Comparison of ENCODE assay signal across 8 mouse cellular contexts in the genomic region with DNA sequence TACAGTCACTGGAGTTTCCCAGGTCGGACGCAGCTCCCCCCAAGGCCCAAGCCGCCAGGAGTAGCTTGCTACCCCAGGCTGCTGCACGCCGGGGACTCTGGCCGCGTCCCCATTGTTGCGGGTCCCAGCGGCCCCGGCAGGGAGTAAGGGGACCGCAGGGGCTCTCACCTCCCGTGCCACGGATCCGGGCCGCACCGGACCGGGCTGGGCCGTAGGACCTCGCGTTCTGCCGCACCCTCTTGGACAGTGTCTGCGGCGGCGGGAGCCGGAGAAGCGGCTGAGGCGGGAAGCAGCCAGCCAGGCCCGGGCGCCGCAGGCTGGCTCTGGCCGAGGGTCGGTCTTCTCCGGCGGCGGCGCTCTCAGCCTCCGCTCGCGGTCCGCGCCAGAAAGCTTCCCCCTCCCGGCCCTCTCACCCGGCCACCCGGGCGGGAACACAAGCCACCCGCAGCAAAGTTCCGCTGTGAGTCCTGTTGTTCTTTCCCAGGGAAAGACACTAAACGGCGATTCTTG. TPM values are rescaled to one million over a fixed set of nuclear protein-coding genes. Genes with fewer than 3 reads are reported as not detected.
A peak's percentile ranks its signal among the peaks of the same experiment; 100 is the strongest.
DNase-seq lines count a peak whose midpoint lies in the region; ATAC-seq and TF ChIP-seq lines count a peak whose summit lies in the region.

TSS of gene Rad54l2 (minus strand) at position 383 of the 510 bp plus-strand sequence.

- no peak for TF ChIP-seq POLR2A in bone marrow macrophage, adult 2 months (IDR thresholded peaks at IDR 0.05; ENCODE audit: borderline replicate concordance, low read depth, low read length)
- peak; percentile 59 for TF ChIP-seq POLR2A in embryonic fibroblast, embryonic 13.5 days (IDR thresholded peaks at IDR 0.05; ENCODE audit: low read depth, low read length)
- TF ChIP-seq POLR2A in limb, embryonic 14.5 days (IDR thresholded peaks at IDR 0.05; ENCODE audit: borderline replicate concordance, extremely low read depth, insufficient read depth, insufficient read length): 0 out of 2 replicates have a peak, but pooled peaks have one; percentile 68
- 0 out of 2 replicates have a peak, but pooled peaks have one; percentile 27 for TF ChIP-seq POLR2A in spleen, adult 2 months (IDR thresholded peaks at IDR 0.05; ENCODE audit: low read depth, low read length)

- ATAC-seq in kidney, embryonic 14.5 days (ENCODE audit: low FRiP score, low TSS enrichment): peak; percentile 94
- peak; percentile 90 for ATAC-seq in limb, embryonic 14.5 days (ENCODE audit: low FRiP score, low read depth)
- ATAC-seq in midbrain, embryonic 16.5 days: peak; percentile 93

- H3K4me3 ChIP-seq in bone marrow macrophage, adult 2 months (ENCODE audit: insufficient read depth, low read length): peak within 1 kb of the TSS; percentile 81
- peak within 1 kb of the TSS; percentile 97 for H3K4me3 ChIP-seq in embryonic fibroblast, embryonic 13.5 days (ENCODE audit: insufficient read depth, low read length)
- H3K4me3 ChIP-seq in kidney, embryonic 14.5 days (ENCODE audit: low read length): peak within 1 kb of the TSS; percentile 100
- H3K4me3 ChIP-seq in limb, embryonic 14.5 days (replicated peaks; ENCODE audit: low read length): peak within 1 kb of the TSS; percentile 100
- peak within 1 kb of the TSS; percentile 100 for H3K4me3 ChIP-seq in midbrain, embryonic 16.5 days (ENCODE audit: low read depth, low read length)
- peak within 1 kb of the TSS; percentile 97 for H3K4me3 ChIP-seq in spleen, adult 2 months (ENCODE audit: extremely low read depth, insufficient read depth, insufficient read length)

- peak within 1 kb of the TSS; percentile 38 for H3K27ac ChIP-seq in bone marrow macrophage, adult 2 months (ENCODE audit: insufficient read depth, low read depth, low read length)
- H3K27ac ChIP-seq in embryonic fibroblast, embryonic 13.5 days (ENCODE audit: insufficient read depth, low read length): peak within 1 kb of the TSS; percentile 89
- H3K27ac ChIP-seq in kidney, embryonic 14.5 days (ENCODE audit: low read depth, low read length): peak within 1 kb of the TSS; percentile 94
- H3K27ac ChIP-seq in limb, embryonic 14.5 days (replicated peaks; ENCODE audit: low read depth, low read length): peak within 1 kb of the TSS; percentile 85
- H3K27ac ChIP-seq in midbrain, embryonic 16.5 days (ENCODE audit: low read length): peak within 1 kb of the TSS; percentile 87
- H3K27ac ChIP-seq in spleen, adult 2 months (ENCODE audit: insufficient read depth, low read length): peak within 1 kb of the TSS; percentile 62; the same call in 1 of the 2 replicates

- DNase-seq in B cell, adult 2 months: peak; percentile 90
- DNase-seq in heart, adult 9 months (ENCODE audit: low spot score in 2 of 2): peak; percentile 72 to 82
- peak; percentile 79 for DNase-seq in limb, embryonic 14.5 days (ENCODE audit: low spot score)
- DNase-seq in spleen, adult 2 months (ENCODE audit: low read depth in 1 of 2, low spot score in 2 of 2): peak; percentile 52 to 70

- H3K9ac ChIP-seq in kidney, embryonic 14.5 days (ENCODE audit: low read depth, low read length): peak within 1 kb of the TSS; percentile 98
- H3K9ac ChIP-seq in limb, embryonic 14.5 days (ENCODE audit: low read depth, low read length, severe bottlenecking): peak within 1 kb of the TSS; percentile 99
- peak within 1 kb of the TSS; percentile 100 for H3K9ac ChIP-seq in midbrain, embryonic 16.5 days (ENCODE audit: low read depth, low read length)

- under 1% methylated on average over 49 of the region's 49 CpGs for WGBS in kidney, embryonic 14.5 days
- WGBS in limb, embryonic 14.5 days: under 1% methylated on average over 45 of the region's 49 CpGs
- WGBS in midbrain, embryonic 16.5 days: under 1% methylated on average over 49 of the region's 49 CpGs
- WGBS in spleen, adult 2 months: under 1% methylated on average over 49 of the region's 49 CpGs

- H3K4me2 ChIP-seq in kidney, embryonic 14.5 days (replicated peaks; ENCODE audit: low read depth, low read length): peak within 1 kb of the TSS; percentile 82
- peak within 1 kb of the TSS; percentile 89 for H3K4me2 ChIP-seq in limb, embryonic 14.5 days (replicated peaks; ENCODE audit: low read depth, low read length, severe bottlenecking)
- peak within 1 kb of the TSS; percentile 97 for H3K4me2 ChIP-seq in midbrain, embryonic 16.5 days (ENCODE audit: low read length)

- TF ChIP-seq CTCF in bone marrow macrophage, adult 2 months (IDR thresholded peaks at IDR 0.05; ENCODE audit: low read depth, low read length): no peak
- TF ChIP-seq CTCF in embryonic fibroblast, embryonic 13.5 days (IDR thresholded peaks at IDR 0.05; ENCODE audit: borderline replicate concordance, insufficient read depth, low read length): no peak
- TF ChIP-seq CTCF in spleen, adult 2 months (IDR thresholded peaks at IDR 0.05; ENCODE audit: extremely low read depth, insufficient read depth, insufficient read length, insufficient replicate concordance): no peak

- peaks cover 3% of the 10 kb centered on the region for H3K4me1 ChIP-seq in bone marrow macrophage, adult 2 months (ENCODE audit: control insufficient read depth, insufficient read depth, low read length)
- H3K4me1 ChIP-seq in embryonic fibroblast, embryonic 13.5 days (ENCODE audit: control insufficient read depth, insufficient read depth, low read length): no peaks in the 10 kb centered on the region; the same call in 1 of the 2 replicates
- peaks cover 8% of the 10 kb centered on the region for H3K4me1 ChIP-seq in kidney, embryonic 14.5 days (ENCODE audit: control insufficient read depth, insufficient read depth, low read length)
- H3K4me1 ChIP-seq in limb, embryonic 14.5 days (ENCODE audit: control insufficient read depth, insufficient read depth, low read length): peaks cover 11% of the 10 kb centered on the region
- H3K4me1 ChIP-seq in midbrain, embryonic 16.5 days (ENCODE audit: control insufficient read depth, insufficient read depth, low read length): peaks cover 23% of the 10 kb centered on the region
- H3K4me1 ChIP-seq in spleen, adult 2 months (ENCODE audit: control insufficient read depth, insufficient read depth, insufficient read length): peaks cover 4% of the 10 kb centered on the region

- no peaks in the 10 kb centered on the region for H3K36me3 ChIP-seq in kidney, embryonic 14.5 days (ENCODE audit: control insufficient read depth, insufficient read depth, low read length)
- no peaks in the 10 kb centered on the region for H3K36me3 ChIP-seq in limb, embryonic 14.5 days (ENCODE audit: control insufficient read depth, insufficient read depth, low read length)
- no peaks in the 10 kb centered on the region for H3K36me3 ChIP-seq in midbrain, embryonic 16.5 days (ENCODE audit: control insufficient read depth, insufficient read depth, low read length)
- H3K36me3 ChIP-seq in spleen, adult 2 months (ENCODE audit: control insufficient read depth, insufficient read depth, low read length): no peaks in the 10 kb centered on the region

- no peaks in the 10 kb centered on the region for H3K9me3 ChIP-seq in kidney, embryonic 14.5 days (ENCODE audit: control insufficient read depth, low read length)
- H3K9me3 ChIP-seq in limb, embryonic 14.5 days (ENCODE audit: control insufficient read depth, low read length): no peaks in the 10 kb centered on the region
- H3K9me3 ChIP-seq in midbrain, embryonic 16.5 days (replicated peaks; ENCODE audit: control insufficient read depth, low read length, poor library complexity, severe bottlenecking): no peaks in the 10 kb centered on the region

- H3K27me3 ChIP-seq in kidney, embryonic 14.5 days (ENCODE audit: control insufficient read depth, insufficient read depth, low read length): no peaks in the 10 kb centered on the region
- H3K27me3 ChIP-seq in limb, embryonic 14.5 days (ENCODE audit: control insufficient read depth, insufficient read depth, low read length): no peaks in the 10 kb centered on the region
- no peaks in the 10 kb centered on the region for H3K27me3 ChIP-seq in midbrain, embryonic 16.5 days (ENCODE audit: control insufficient read depth, insufficient read depth, low read depth, low read length)
- no peaks in the 10 kb centered on the region for H3K27me3 ChIP-seq in spleen, adult 2 months (ENCODE audit: control insufficient read depth, insufficient read depth, low read length)

RNA-seq across cellular contexts. Expression of gene Rad54l2, which starts in this region (rescaled TPM):
- polyA plus RNA-seq in bone marrow macrophage, adult 2 months (2012; ENCODE audit: insufficient read depth, insufficient read length, missing spikeins): 7.6 and 8.5 TPM in 2 replicates
- 17.7 and 18.5 TPM in 2 replicates for polyA plus RNA-seq in embryonic fibroblast, embryonic 13.5 days (2011; ENCODE audit: insufficient read length, low read depth, missing spikeins)
- polyA plus RNA-seq in kidney, embryonic 14.5 days (2014; fragmentation: Nextera tagmentation; extraction: Ambion mirVana): 7.5 and 7.9 TPM in 2 replicates
- 12.9 and 23.4 TPM in 2 replicates for polyA plus RNA-seq in limb, embryonic 14.5 days (2012; rRNA removed)
- polyA plus RNA-seq in limb, embryonic 14.5 days (2014; fragmentation: Nextera tagmentation; extraction: Ambion mirVana): 4.3 and 4.7 TPM in 2 replicates
- polyA plus RNA-seq in midbrain, embryonic 16.5 days (2015; fragmentation: Nextera tagmentation; extraction: Ambion mirVana): 5.2 and 6.4 TPM in 2 replicates
- polyA plus RNA-seq in spleen, adult 2 months (2012; rRNA removed): 22.9 and 30.5 TPM in 2 replicates

Comparison
In these comparisons a context has a peak if more than half of its experiments do, and no peak if none do; other contexts are left out.
1. Peak in every context shown above with its lines: DNase-seq, ATAC-seq, H3K4me3 ChIP-seq and H3K27ac ChIP-seq.
2. H3K27ac ChIP-seq: peak in every context shown above with its lines; median percentile 94 in kidney, embryonic 14.5 days; 89 in embryonic fibroblast, embryonic 13.5 days; 87 in midbrain, embryonic 16.5 days; 85 in limb, embryonic 14.5 days; 62 in spleen, adult 2 months; 38 in bone marrow macrophage, adult 2 months.